Mouse (Mus musculus): ENCODE data around the gene Zbtb8b. TPM values are rescaled to one million over a fixed set of nuclear protein-coding genes. Genes with fewer than 3 reads are reported as not detected.
"Not testable (repeated sequence)": the region's sequence is repeated elsewhere in the genome, so short reads cannot be mapped to it uniquely, and the experiment has no call there.

Gene Zbtb8b
- 5.6 and 10.2 TPM in 2 replicates for polyA plus RNA-seq (2012; rRNA removed)

- TF ChIP-seq POLR2A (IDR thresholded peaks at IDR 0.05; ENCODE audit: borderline replicate concordance, extremely low read depth, insufficient read depth, insufficient read length, poor library complexity, severe bottlenecking) (no peak), CTCF (IDR thresholded peaks at IDR 0.05; ENCODE audit: borderline replicate concordance, extremely low read depth, insufficient read depth, insufficient read length) (no peak)
- DNase-seq (ENCODE audit: low read depth), result peak; percentile 93
Measured at GRCm38 (mm10) chr4:129440340-129441063, at the start of gene Zbtb8b. Gene Zbtb8b, minus strand, starts transcription at chr4:129440853.

- TF ChIP-seq CTCF (IDR thresholded peaks at IDR 0.05; ENCODE audit: borderline replicate concordance, extremely low read depth, insufficient read depth, insufficient read length) (no peak), POLR2A (IDR thresholded peaks at IDR 0.05; ENCODE audit: borderline replicate concordance, extremely low read depth, insufficient read depth, insufficient read length, poor library complexity, severe bottlenecking) (no peak)
Measured at GRCm38 (mm10) chr4:129481090-129481489, 40.4 kb upstream of the Zbtb8b start.

GRCm38 (mm10) chr4:129479863-129480262, 39.2 kb upstream of the Zbtb8b start:
- TF ChIP-seq POLR2A (IDR thresholded peaks at IDR 0.05; ENCODE audit: borderline replicate concordance, extremely low read depth, insufficient read depth, insufficient read length, poor library complexity, severe bottlenecking) (no peak), CTCF (IDR thresholded peaks at IDR 0.05; ENCODE audit: borderline replicate concordance, extremely low read depth, insufficient read depth, insufficient read length) (no peak)
- DNase-seq (ENCODE audit: low read depth), result no peak

More at GRCm38 (mm10) chr4:129481090-129481489, 40.4 kb upstream of the Zbtb8b start:
- DNase-seq (ENCODE audit: low read depth), result no peak

- DNase-seq (ENCODE audit: low read depth), result no peak
- TF ChIP-seq CTCF (IDR thresholded peaks at IDR 0.05; ENCODE audit: borderline replicate concordance, extremely low read depth, insufficient read depth, insufficient read length), result no peak
- no peak for TF ChIP-seq POLR2A (IDR thresholded peaks at IDR 0.05; ENCODE audit: borderline replicate concordance, extremely low read depth, insufficient read depth, insufficient read length, poor library complexity, severe bottlenecking)
Measured at GRCm38 (mm10) chr4:129476047-129476446, 35.4 kb upstream of the Zbtb8b start.

- no peak for DNase-seq (ENCODE audit: low read depth)
- no peak for TF ChIP-seq CTCF (IDR thresholded peaks at IDR 0.05; ENCODE audit: borderline replicate concordance, extremely low read depth, insufficient read depth, insufficient read length)
- no peak for TF ChIP-seq POLR2A (IDR thresholded peaks at IDR 0.05; ENCODE audit: borderline replicate concordance, extremely low read depth, insufficient read depth, insufficient read length, poor library complexity, severe bottlenecking)
Measured at GRCm38 (mm10) chr4:129464286-129464815, 23.7 kb upstream of the Zbtb8b start.

- TF ChIP-seq POLR2A (IDR thresholded peaks at IDR 0.05; ENCODE audit: borderline replicate concordance, extremely low read depth, insufficient read depth, insufficient read length, poor library complexity, severe bottlenecking) (no peak), CTCF (IDR thresholded peaks at IDR 0.05; ENCODE audit: borderline replicate concordance, extremely low read depth, insufficient read depth, insufficient read length) (no peak)
Measured at GRCm38 (mm10) chr4:129463097-129464059, 22.7 kb upstream of the Zbtb8b start.

GRCm38 (mm10) chr4:129462118-129462517, 21.5 kb upstream of the Zbtb8b start:
- TF ChIP-seq CTCF (IDR thresholded peaks at IDR 0.05; ENCODE audit: borderline replicate concordance, extremely low read depth, insufficient read depth, insufficient read length), result no peak
- no peak for TF ChIP-seq POLR2A (IDR thresholded peaks at IDR 0.05; ENCODE audit: borderline replicate concordance, extremely low read depth, insufficient read depth, insufficient read length, poor library complexity, severe bottlenecking)

More at GRCm38 (mm10) chr4:129463097-129464059, 22.7 kb upstream of the Zbtb8b start:
- DNase-seq (ENCODE audit: low read depth), result no peak

GRCm38 (mm10) chr4:129461183-129461960, 20.7 kb upstream of the Zbtb8b start, which contains the start of gene Bsdc1:
Gene Bsdc1, plus strand, starts transcription at chr4:129461581.
- peak; percentile 100 for DNase-seq (ENCODE audit: low read depth)
- TF ChIP-seq CTCF (IDR thresholded peaks at IDR 0.05; ENCODE audit: borderline replicate concordance, extremely low read depth, insufficient read depth, insufficient read length) (no peak), POLR2A (IDR thresholded peaks at IDR 0.05; ENCODE audit: borderline replicate concordance, extremely low read depth, insufficient read depth, insufficient read length, poor library complexity, severe bottlenecking) (peak; percentile 74; the same call in 1 of the 2 replicates)

More at GRCm38 (mm10) chr4:129462118-129462517, 21.5 kb upstream of the Zbtb8b start:
- peak; percentile 5 for DNase-seq (ENCODE audit: low read depth)

GRCm38 (mm10) chr4:129460827-129461182, 20.2 kb upstream of the Zbtb8b start:
- DNase-seq (ENCODE audit: low read depth), result no peak
- TF ChIP-seq POLR2A (IDR thresholded peaks at IDR 0.05; ENCODE audit: borderline replicate concordance, extremely low read depth, insufficient read depth, insufficient read length, poor library complexity, severe bottlenecking), result no peak
- no peak for TF ChIP-seq CTCF (IDR thresholded peaks at IDR 0.05; ENCODE audit: borderline replicate concordance, extremely low read depth, insufficient read depth, insufficient read length)

GRCm38 (mm10) chr4:129459726-129460125, 19.1 kb upstream of the Zbtb8b start:
- DNase-seq (ENCODE audit: low read depth), result no peak
- TF ChIP-seq CTCF (IDR thresholded peaks at IDR 0.05; ENCODE audit: borderline replicate concordance, extremely low read depth, insufficient read depth, insufficient read length) (no peak), POLR2A (IDR thresholded peaks at IDR 0.05; ENCODE audit: borderline replicate concordance, extremely low read depth, insufficient read depth, insufficient read length, poor library complexity, severe bottlenecking) (no peak)

- not testable (repeated sequence) for DNase-seq (ENCODE audit: low read depth)
Measured at GRCm38 (mm10) chr4:129457311-129457710, 16.7 kb upstream of the Zbtb8b start.
